Mouse (Mus musculus): ENCODE data around the gene Nup188.

Nup188 gene

GRCm38 (mm10) chr2:30392114-30392576 is 105.9 kb downstream of the Nup188 start, which contains the start of gene Dolpp1:
Gene Dolpp1 (plus strand): TSS chr2:30392254.
- DNase-seq: peak; percentile 100

GRCm38 (mm10) chr2:30392577-30393369 is 106.6 kb downstream of the Nup188 start:
- DNase-seq: peak; percentile 93

GRCm38 (mm10) chr2:30393370-30393656 is 107.1 kb downstream of the Nup188 start:
- no peak for DNase-seq
